Mouse (Mus musculus): ENCODE results near the gene Pdzph1. TPM values are rescaled to one million over a fixed set of nuclear protein-coding genes. Genes with fewer than 3 reads are reported as not detected.
A peak's percentile ranks its signal among the peaks of the same experiment; 100 is the strongest.

The Pdzph1 gene
- polyA plus RNA-seq, 1 experiment, result not detected

- peak overlapping the region; percentile 64 for H3K4me3 ChIP-seq (replicated peaks)
These were observed 67.2 kb downstream of the Pdzph1 start for GRCm38 (mm10) chr17:58923901-58924476.

GRCm38 (mm10) chr17:58923316-58923866 is 67.8 kb downstream of the Pdzph1 start:
- H3K27me3 ChIP-seq (replicated peaks), result peaks cover 10% of the 10 kb centered on the region
- TF ChIP-seq GATA1 (IDR thresholded peaks at IDR 0.05; ENCODE audit: borderline replicate concordance, low read length) (no peak), FLI1 (IDR thresholded peaks at IDR 0.05; ENCODE audit: low read length) (no peak)
- peak overlapping the region; percentile 59 for H3K4me3 ChIP-seq (replicated peaks)
- H3K9me3 ChIP-seq, result no peaks in the 10 kb centered on the region
- H3K4me1 ChIP-seq, result peaks cover 54% of the 10 kb centered on the region
- no peaks in the 10 kb centered on the region for H3K36me3 ChIP-seq (replicated peaks; ENCODE audit: low read length)

More at GRCm38 (mm10) chr17:58923901-58924476, 67.2 kb downstream of the Pdzph1 start:
- H3K4me1 ChIP-seq, result peaks cover 51% of the 10 kb centered on the region
- no peaks in the 10 kb centered on the region for H3K36me3 ChIP-seq (replicated peaks; ENCODE audit: low read length)
- TF ChIP-seq FLI1 (IDR thresholded peaks at IDR 0.05; ENCODE audit: low read length), result no peak
- TF ChIP-seq GATA1 (IDR thresholded peaks at IDR 0.05; ENCODE audit: borderline replicate concordance, low read length), result no peak
- no peaks in the 10 kb centered on the region for H3K9me3 ChIP-seq
- H3K27me3 ChIP-seq (replicated peaks), result peaks cover 10% of the 10 kb centered on the region

DNA sequence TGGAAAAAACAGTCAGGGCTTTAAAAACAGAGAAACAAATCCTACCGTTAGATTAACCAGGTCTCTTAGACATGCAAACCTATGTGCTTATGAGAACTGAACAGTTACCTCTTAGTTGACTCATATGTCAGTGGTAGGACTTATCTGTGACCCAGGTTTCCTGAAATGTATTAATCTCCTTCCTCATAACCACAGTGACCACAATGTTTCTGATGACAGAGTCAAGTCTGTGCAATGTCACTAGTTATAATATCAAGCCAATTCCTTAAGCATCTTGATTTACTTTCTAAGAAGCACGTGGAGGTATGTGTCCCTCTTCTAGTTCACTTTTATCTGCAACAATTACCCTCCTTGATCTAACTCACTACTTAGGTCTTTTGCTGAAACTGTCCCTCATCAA is 68.4 kb downstream of the Pdzph1 start:
- Histone ChIP-seq H3K36me3 (replicated peaks; ENCODE audit: low read length) (no peaks in the 10 kb centered on the region), H3K4me3 (replicated peaks) (no peak overlapping the region), H3K27me3 (replicated peaks) (peaks cover 10% of the 10 kb centered on the region), H3K9me3 (no peaks in the 10 kb centered on the region), H3K4me1 (peaks cover 55% of the 10 kb centered on the region)
- TF ChIP-seq GATA1 (IDR thresholded peaks at IDR 0.05; ENCODE audit: borderline replicate concordance, low read length) (peak; percentile 85; the same call in 1 of the 3 replicates), FLI1 (IDR thresholded peaks at IDR 0.05; ENCODE audit: low read length) (no peak)

DNA sequence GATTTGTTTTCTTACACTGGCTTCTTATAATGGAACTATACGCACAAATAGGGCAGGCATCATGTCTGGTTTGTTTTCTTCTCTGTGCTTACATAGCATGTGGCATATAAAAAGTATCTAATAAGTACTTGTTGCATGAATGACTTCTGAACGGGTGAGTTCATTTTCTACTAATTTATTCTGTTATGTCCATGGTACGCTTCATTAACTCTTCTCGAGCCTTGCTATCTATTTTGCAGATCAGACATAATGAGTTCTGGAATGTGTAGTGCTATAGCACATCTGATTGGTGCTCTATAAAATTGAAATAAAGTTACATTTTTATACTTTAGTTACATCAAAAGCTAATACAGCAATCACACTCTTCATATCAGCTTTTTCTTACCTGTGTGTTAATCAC is 71.2 kb downstream of the Pdzph1 start:
- H3K4me3 ChIP-seq (replicated peaks), result no peak overlapping the region
- H3K36me3 ChIP-seq (replicated peaks; ENCODE audit: low read length), result no peaks in the 10 kb centered on the region
- H3K4me1 ChIP-seq, result peaks cover 48% of the 10 kb centered on the region
- H3K27me3 ChIP-seq (replicated peaks), result peaks cover 10% of the 10 kb centered on the region
- H3K9me3 ChIP-seq, result no peaks in the 10 kb centered on the region
- TF ChIP-seq FLI1 (IDR thresholded peaks at IDR 0.05; ENCODE audit: low read length) (no peak), GATA1 (IDR thresholded peaks at IDR 0.05; ENCODE audit: borderline replicate concordance, low read length) (no peak; the same call in 2 of the 3 replicates)

DNA sequence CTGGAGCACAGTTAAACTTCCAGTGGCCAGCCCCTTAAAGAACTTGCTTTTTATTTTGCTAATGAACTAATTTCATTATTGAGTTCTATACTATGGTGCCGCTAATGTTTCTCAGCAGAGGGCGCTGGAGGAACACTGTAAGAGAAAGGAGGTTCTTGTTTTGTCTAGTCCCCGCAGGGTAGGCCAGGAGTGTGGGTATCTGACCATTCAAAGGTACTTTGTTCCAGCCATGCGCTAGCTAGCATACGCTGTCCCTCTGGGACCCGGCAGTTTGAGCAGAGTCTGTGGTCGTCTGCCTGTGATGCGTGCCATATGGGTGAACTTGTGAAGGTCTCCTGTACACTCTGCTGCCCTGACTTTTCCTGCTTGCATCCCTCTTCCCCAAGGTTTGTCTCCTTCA is 72.1 kb downstream of the Pdzph1 start:
- Histone ChIP-seq H3K27me3 (replicated peaks) (peaks cover 12% of the 10 kb centered on the region), H3K4me1 (peaks cover 40% of the 10 kb centered on the region), H3K36me3 (replicated peaks; ENCODE audit: low read length) (no peaks in the 10 kb centered on the region), H3K4me3 (replicated peaks) (peak overlapping the region; percentile 53), H3K9me3 (no peaks in the 10 kb centered on the region)
- TF ChIP-seq FLI1 (IDR thresholded peaks at IDR 0.05; ENCODE audit: low read length) (no peak), GATA1 (IDR thresholded peaks at IDR 0.05; ENCODE audit: borderline replicate concordance, low read length) (no peak)

- TF ChIP-seq GATA1 (IDR thresholded peaks at IDR 0.05; ENCODE audit: borderline replicate concordance, low read length) (no peak), FLI1 (IDR thresholded peaks at IDR 0.05; ENCODE audit: low read length) (no peak)
- H3K9me3 ChIP-seq, result no peaks in the 10 kb centered on the region
- no peak overlapping the region for H3K4me3 ChIP-seq (replicated peaks)
- H3K36me3 ChIP-seq (replicated peaks; ENCODE audit: low read length), result no peaks in the 10 kb centered on the region
- peaks cover 35% of the 10 kb centered on the region for H3K4me1 ChIP-seq
- peaks cover 12% of the 10 kb centered on the region for H3K27me3 ChIP-seq (replicated peaks)
These were observed 72.6 kb downstream of the Pdzph1 start for GRCm38 (mm10) chr17:58918539-58918938.

DNA sequence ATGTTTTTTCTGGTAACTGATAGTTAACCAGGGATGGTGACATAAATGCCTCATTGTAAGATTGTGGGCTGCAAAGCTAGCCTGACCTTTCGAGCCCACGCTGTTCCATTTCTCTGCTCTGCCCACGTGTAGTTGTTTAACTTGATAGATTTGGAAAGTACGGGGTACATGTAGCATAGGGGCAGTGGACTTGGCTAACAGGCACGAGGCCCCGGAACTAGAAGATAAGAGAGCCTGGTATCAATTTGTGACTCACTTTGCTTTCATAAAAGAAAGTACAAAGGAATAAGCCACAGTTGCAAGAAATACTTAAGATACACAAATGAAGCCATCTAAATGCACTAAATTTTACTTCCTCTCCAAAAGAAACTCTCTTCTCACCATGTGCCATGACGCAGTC is 79.6 kb downstream of the Pdzph1 start:
- H3K4me3 ChIP-seq (replicated peaks), result no peak overlapping the region

DNA sequence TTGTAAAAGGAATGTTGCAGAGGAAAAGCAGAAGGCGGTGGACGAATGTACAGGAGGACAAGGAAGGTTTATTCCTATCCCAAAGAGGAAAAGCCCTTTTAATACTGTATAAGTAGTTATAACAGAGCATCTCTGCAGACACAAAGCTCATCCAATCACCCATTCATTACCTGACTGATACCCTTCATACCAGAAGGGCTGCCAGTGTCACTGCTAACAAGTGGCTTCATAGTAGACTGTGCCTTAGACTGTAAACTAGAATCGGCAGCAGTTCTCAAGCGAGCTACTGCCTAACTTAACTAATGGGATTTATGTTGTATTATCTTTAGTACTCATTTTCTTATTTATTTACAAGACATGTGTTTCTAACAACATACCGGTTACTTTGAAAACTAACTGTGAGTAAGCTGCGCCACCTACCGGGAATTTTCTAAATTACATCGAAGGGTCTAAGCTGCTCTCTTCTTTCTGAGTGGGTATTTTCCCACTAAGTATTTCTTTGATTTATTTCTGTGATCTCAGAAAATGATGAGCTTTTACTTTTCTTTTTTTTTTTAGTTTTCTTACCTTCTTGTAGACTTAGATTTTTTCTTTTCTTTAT is 82.0 kb downstream of the Pdzph1 start:
- H3K4me3 ChIP-seq (replicated peaks), result no peak overlapping the region
- H3K4me1 ChIP-seq, result no peaks in the 10 kb centered on the region
- no peaks in the 10 kb centered on the region for H3K36me3 ChIP-seq (replicated peaks; ENCODE audit: low read length)
- H3K27me3 ChIP-seq (replicated peaks), result no peaks in the 10 kb centered on the region
- TF ChIP-seq GATA1 (IDR thresholded peaks at IDR 0.05; ENCODE audit: borderline replicate concordance, low read length) (no peak), FLI1 (IDR thresholded peaks at IDR 0.05; ENCODE audit: low read length) (no peak)
- no peaks in the 10 kb centered on the region for H3K9me3 ChIP-seq

More for the DNA sequence above, 79.6 kb downstream of the Pdzph1 start:
- H3K36me3 ChIP-seq (replicated peaks; ENCODE audit: low read length), result no peaks in the 10 kb centered on the region
- TF ChIP-seq FLI1 (IDR thresholded peaks at IDR 0.05; ENCODE audit: low read length) (no peak), GATA1 (IDR thresholded peaks at IDR 0.05; ENCODE audit: borderline replicate concordance, low read length) (no peak)
- peaks cover 2% of the 10 kb centered on the region for H3K27me3 ChIP-seq (replicated peaks)
- no peaks in the 10 kb centered on the region for H3K4me1 ChIP-seq
- no peaks in the 10 kb centered on the region for H3K9me3 ChIP-seq

DNA sequence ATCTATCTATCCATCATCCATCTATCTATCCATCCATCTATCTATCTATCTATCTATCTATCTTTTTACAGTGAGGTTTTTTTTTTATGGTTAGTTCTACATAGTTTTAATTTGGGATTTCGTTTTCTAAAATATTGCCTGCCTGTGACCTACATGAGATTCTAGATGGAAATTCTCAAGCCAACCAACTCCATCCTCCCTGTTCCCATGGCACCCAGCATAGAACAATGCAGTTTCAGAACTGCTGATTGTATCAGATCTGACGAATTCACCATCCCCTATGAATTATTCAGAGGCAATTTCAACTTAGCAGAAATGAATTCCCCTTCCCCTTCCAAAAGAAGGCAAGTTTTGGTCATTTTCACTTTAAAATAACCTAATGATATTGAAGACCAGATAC is 85.2 kb downstream of the Pdzph1 start:
- no peak overlapping the region for H3K4me3 ChIP-seq (replicated peaks)
- no peaks in the 10 kb centered on the region for H3K36me3 ChIP-seq (replicated peaks; ENCODE audit: low read length)
- no peaks in the 10 kb centered on the region for H3K9me3 ChIP-seq
- no peak for TF ChIP-seq FLI1 (IDR thresholded peaks at IDR 0.05; ENCODE audit: low read length)
- TF ChIP-seq GATA1 (IDR thresholded peaks at IDR 0.05; ENCODE audit: borderline replicate concordance, low read length), result no peak
- no peaks in the 10 kb centered on the region for H3K27me3 ChIP-seq (replicated peaks)
- H3K4me1 ChIP-seq, result no peaks in the 10 kb centered on the region

DNA sequence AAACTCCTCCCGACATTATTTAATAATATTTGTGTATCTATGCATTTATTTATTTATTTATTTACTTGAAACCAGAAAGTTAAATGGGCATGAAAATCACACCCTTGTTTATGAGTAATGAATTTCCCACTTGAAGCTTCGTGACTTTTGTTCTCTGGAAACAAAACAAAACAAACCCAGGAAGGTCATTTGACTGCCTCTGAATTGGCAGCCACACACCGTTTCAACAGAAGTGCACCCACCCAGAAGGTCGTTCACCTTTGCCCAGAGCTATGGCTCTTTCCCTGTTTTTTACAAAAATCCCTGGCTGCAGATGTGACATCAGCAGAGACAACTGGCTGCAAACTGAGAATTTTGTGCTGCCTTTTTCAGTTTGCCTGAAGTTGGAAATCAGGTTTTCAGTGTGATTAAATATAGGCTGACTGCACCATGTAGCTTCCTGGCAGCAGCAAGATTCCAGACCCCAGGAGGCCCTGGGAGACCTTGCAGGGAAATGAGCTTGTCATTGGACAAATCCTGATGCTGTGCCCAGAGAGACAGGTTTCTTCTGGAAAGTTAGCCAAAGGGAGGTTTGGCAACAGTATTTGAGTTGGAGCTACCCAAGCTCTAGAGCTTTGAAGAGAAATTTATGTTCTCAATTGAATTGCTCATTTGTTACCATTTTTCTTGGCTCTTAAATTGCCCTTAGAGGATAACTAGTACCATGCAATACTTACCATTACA is 99.5 kb downstream of the Pdzph1 start:
- H3K36me3 ChIP-seq (replicated peaks; ENCODE audit: low read length), result no peaks in the 10 kb centered on the region
- no peaks in the 10 kb centered on the region for H3K4me1 ChIP-seq
- TF ChIP-seq FLI1 (IDR thresholded peaks at IDR 0.05; ENCODE audit: low read length), result no peak
- TF ChIP-seq GATA1 (IDR thresholded peaks at IDR 0.05; ENCODE audit: borderline replicate concordance, low read length), result no peak
- H3K9me3 ChIP-seq, result no peaks in the 10 kb centered on the region
- H3K4me3 ChIP-seq (replicated peaks), result no peak overlapping the region
- H3K27me3 ChIP-seq (replicated peaks), result no peaks in the 10 kb centered on the region
